In genomic region chr9:119324130-119324529, GRCm38 (mm10) we compare ENCODE assay signal across 31 mouse cellular contexts. TPM values are rescaled to one million over a fixed set of nuclear protein-coding genes. Genes with fewer than 3 reads are reported as not detected.
DNase-seq lines count a peak whose midpoint lies in the region; ATAC-seq and TF ChIP-seq lines count a peak whose summit lies in the region.
"Had no signal": no experiment of that assay in that cellular context is flagged by ENCODE, and none has a peak within 500 bp of the region (broad histone marks: within the 10 kb centered on the region; RNA-seq: fewer than 3 reads in every experiment).

No protein-coding gene starts in this region.

- no peaks in the 10 kb centered on the region for H3K36me3 ChIP-seq in liver, embryonic 11.5 days (ENCODE audit: control insufficient read depth, insufficient read depth, low read length)
- H3K36me3 ChIP-seq in ES-E14 (ENCODE audit: control insufficient read depth, insufficient read depth, low read length, poor library complexity, severe bottlenecking) = no peaks in the 10 kb centered on the region
- H3K36me3 ChIP-seq in liver, embryonic 14.5 days (replicated peaks; ENCODE audit: control insufficient read depth, insufficient read depth, low read depth) = no peaks in the 10 kb centered on the region
- H3K36me3 ChIP-seq in forebrain, embryonic 10.5 days (replicated peaks) = peaks cover 4% of the 10 kb centered on the region
- H3K36me3 ChIP-seq: embryonic facial prominence, embryonic 15.5 days; heart, embryonic 15.5 days; hindbrain, embryonic 15.5 days; limb, embryonic 12.5 days; midbrain, embryonic 15.5 days; neural tube, embryonic 15.5 days had no signal

- peak overlapping the region; percentile 99 for H3K4me2 ChIP-seq in liver, embryonic 11.5 days
- peak overlapping the region; percentile 99 for H3K4me2 ChIP-seq in liver, embryonic 14.5 days (ENCODE audit: low read depth)

- TF ChIP-seq EP300 in liver, embryonic 14.5 days (IDR thresholded peaks at IDR 0.05; ENCODE audit: low read depth) = no peak

- no peak for DNase-seq in liver, embryonic 11.5 days (ENCODE audit: low spot score)
- DNase-seq in liver (no peak), ES-E14 (ENCODE audit: low read depth, low spot score) (no peak)
- no peak for DNase-seq in liver, embryonic 14.5 days (ENCODE audit: low read depth in 3 of 3, low spot score in 3 of 3)
- no peak for DNase-seq in yolk sac, embryonic 10.5 days (ENCODE audit: low spot score)
- no peak for DNase-seq in kidney, adult 18-20 months
- no peak for DNase-seq in forebrain, embryonic 10.5 days (ENCODE audit: extremely low spot score, low spot score)
- DNase-seq: adrenal gland, adult 8-10 months; cerebellum, adult 8-10 months; forebrain, postnatal 0 days; gastrocnemius, postnatal 36 days; heart, adult 2 months; kidney, adult 8-10 months; lung, adult 2 months; lung, postnatal 14 days; thymus, adult 18-20 months; thymus, postnatal 36 days had no signal

- H3K4me1 ChIP-seq in liver, embryonic 11.5 days (replicated peaks; ENCODE audit: control insufficient read depth, insufficient read depth, low read length) = peaks cover 7% of the 10 kb centered on the region
- H3K4me1 ChIP-seq in ES-E14 (ENCODE audit: control insufficient read depth in 2 of 2, insufficient read depth in 2 of 2, low read length in 2 of 2, poor library complexity in 1 of 2) = peaks cover 4% of the 10 kb centered on the region in 2 experiments; a peak in 1 of 4 replicates
- peaks cover 11 to 18% of the 10 kb centered on the region in 2 experiments; a peak in 3 of 4 replicates for H3K4me1 ChIP-seq in liver, embryonic 14.5 days (replicated peaks; ENCODE audit: control insufficient read depth in 2 of 2, insufficient read depth in 2 of 2, low read length in 1 of 2)
- peaks cover 35% of the 10 kb centered on the region for H3K4me1 ChIP-seq in forebrain, embryonic 10.5 days

- TF ChIP-seq CTCF in liver, embryonic 14.5 days (IDR thresholded peaks at IDR 0.05; ENCODE audit: low read depth) = no peak

- H3K27ac ChIP-seq in liver, embryonic 11.5 days (ENCODE audit: low read depth, low read length) = peak overlapping the region; percentile 32; the same call in 1 of the 2 replicates
- H3K27ac ChIP-seq in ES-E14 (ENCODE audit: insufficient read depth, low read depth, low read length, poor library complexity, severe bottlenecking) = no peak overlapping the region; the same call in 1 of the 2 replicates
- no peak overlapping the region for H3K27ac ChIP-seq in liver, embryonic 14.5 days
- no peak overlapping the region for H3K27ac ChIP-seq in forebrain, embryonic 10.5 days
- H3K27ac ChIP-seq: embryonic facial prominence, embryonic 15.5 days had no signal

- H3K9ac ChIP-seq in liver, embryonic 11.5 days (ENCODE audit: low read depth, low read length) = no peak overlapping the region
- H3K9ac ChIP-seq in ES-E14 (ENCODE audit: insufficient read depth, low read depth, low read length, poor library complexity, severe bottlenecking) = no peak overlapping the region
- H3K9ac ChIP-seq in liver, embryonic 14.5 days (replicated peaks) = peak overlapping the region; percentile 94; the same call in 1 of the 2 replicates
- H3K9ac ChIP-seq: embryonic facial prominence, embryonic 15.5 days; heart, embryonic 15.5 days; limb, embryonic 12.5 days had no signal

- no peaks in the 10 kb centered on the region for H3K9me3 ChIP-seq in liver, embryonic 11.5 days (ENCODE audit: control insufficient read depth, low read length)
- H3K9me3 ChIP-seq in ES-E14 (ENCODE audit: control insufficient read depth, insufficient read depth, low read depth, low read length) = no peaks in the 10 kb centered on the region
- no peaks in the 10 kb centered on the region for H3K9me3 ChIP-seq in liver, embryonic 14.5 days (ENCODE audit: control insufficient read depth, low read length)
- H3K9me3 ChIP-seq in forebrain, embryonic 10.5 days = no peaks in the 10 kb centered on the region
- H3K9me3 ChIP-seq: embryonic facial prominence, embryonic 15.5 days; G1E; heart, embryonic 15.5 days; hindbrain, embryonic 15.5 days; limb, embryonic 12.5 days; midbrain, embryonic 15.5 days; neural tube, embryonic 15.5 days had no signal

- in situ Hi-C loops in ES-E14 (cut with MboI; ENCODE audit: low sequenced_read_pairs in 2 of 2, unreplicated experiment in 2 of 2) = no loop called here

- ATAC-seq in liver, embryonic 11.5 days (replicated peaks; ENCODE audit: low FRiP score) = no peak
- ATAC-seq in liver, embryonic 14.5 days (ENCODE audit: insufficient read depth) = no peak
- ATAC-seq: activated CD4-positive, CD25-positive, alpha-beta regulatory T cell, adult 4 months; forebrain, postnatal 0 days; midbrain, embryonic 15.5 days had no signal

- H3K4me3 ChIP-seq in liver, embryonic 11.5 days (ENCODE audit: low read depth, low read length) = no peak overlapping the region
- no peak overlapping the region for H3K4me3 ChIP-seq in ES-E14 (ENCODE audit: insufficient read depth in 1 of 2, low read depth in 1 of 2, low read length in 2 of 2, poor library complexity in 1 of 2, severe bottlenecking in 1 of 2)
- H3K4me3 ChIP-seq in liver, embryonic 14.5 days (ENCODE audit: insufficient read depth in 1 of 2, low read depth in 2 of 2, low read length in 2 of 2) = peak overlapping the region in 1 of 2 experiments; percentile 83; a peak in 2 of 4 replicates
- no peak overlapping the region for H3K4me3 ChIP-seq in forebrain, embryonic 10.5 days

- 49% methylated on average over 1 of the region's 1 CpGs for WGBS in liver, embryonic 11.5 days
- 30% methylated on average over 1 of the region's 1 CpGs for WGBS in liver, embryonic 14.5 days (ENCODE audit: insufficient replicate concordance)
- WGBS in forebrain, embryonic 10.5 days = 88% methylated on average over 1 of the region's 1 CpGs

- no peaks in the 10 kb centered on the region for H3K27me3 ChIP-seq in liver, embryonic 11.5 days (replicated peaks; ENCODE audit: control insufficient read depth, insufficient read depth, low read length)
- no peaks in the 10 kb centered on the region for H3K27me3 ChIP-seq in liver, embryonic 14.5 days (ENCODE audit: control insufficient read depth, insufficient read depth, low read length)
- H3K27me3 ChIP-seq in forebrain, embryonic 10.5 days (ENCODE audit: poor library complexity, severe bottlenecking) = no peaks in the 10 kb centered on the region
- H3K27me3 ChIP-seq: embryonic facial prominence, embryonic 15.5 days; heart, embryonic 15.5 days; hindbrain, embryonic 15.5 days; limb, embryonic 12.5 days; midbrain, embryonic 15.5 days; neural tube, embryonic 15.5 days had no signal

TF ChIP-seq in ES-E14, 5 proteins besides CTCF, POLR2A, EP300 and RAD21:
- no peak for TF ChIP-seq MAFK (IDR thresholded peaks at IDR 0.05; ENCODE audit: insufficient read depth, low read depth, low read length)
- 0 out of 2 replicates have a peak, but pooled peaks have one; percentile 46 for TF ChIP-seq ZNF384 (IDR thresholded peaks at IDR 0.05; ENCODE audit: low read depth, low read length)

RNA-seq across cellular contexts. Expression of gene Oxsr1, which starts 1.9 kb away (rescaled TPM):
- 14.2 TPM in 2 replicates for polyA plus RNA-seq in liver, embryonic 11.5 days (2014; fragmentation: Nextera tagmentation; extraction: Ambion mirVana)
- 52.1 and 53.1 TPM in 2 replicates for total RNA-seq in ES-E14 (2012; rRNA removed)
- polyA plus RNA-seq in liver, embryonic 14.5 days (2012; rRNA removed) = 8.3 and 11.8 TPM in 2 replicates
- polyA plus RNA-seq in liver, embryonic 14.5 days (2014; fragmentation: Nextera tagmentation; extraction: Ambion mirVana) = 4.9 and 6.3 TPM in 2 replicates
- 14.2 and 14.3 TPM in 2 replicates for polyA plus RNA-seq in forebrain, embryonic 10.5 days (2016; fragmentation: Nextera tagmentation; extraction: Ambion mirVana)

RNA-seq across cellular contexts. Expression of gene Acaa1a, which starts 15.3 kb away (rescaled TPM):
- 58.8 and 61.2 TPM in 2 replicates for polyA plus RNA-seq in liver, embryonic 11.5 days (2014; fragmentation: Nextera tagmentation; extraction: Ambion mirVana)
- 54.9 and 58.2 TPM in 2 replicates for total RNA-seq in ES-E14 (2012; rRNA removed)
- 26.6 and 27.3 TPM in 2 replicates for polyA plus RNA-seq in liver, embryonic 14.5 days (2012; rRNA removed)
- polyA plus RNA-seq in liver, embryonic 14.5 days (2014; fragmentation: Nextera tagmentation; extraction: Ambion mirVana) = 28.4 and 30.6 TPM in 2 replicates
- polyA plus RNA-seq in forebrain, embryonic 10.5 days (2016; fragmentation: Nextera tagmentation; extraction: Ambion mirVana) = 72.6 and 75.2 TPM in 2 replicates

RNA-seq across cellular contexts. Expression of gene Myd88, which starts 17.1 kb away (rescaled TPM):
- 28.6 and 30.6 TPM in 2 replicates for polyA plus RNA-seq in liver, embryonic 11.5 days (2014; fragmentation: Nextera tagmentation; extraction: Ambion mirVana)
- 4.2 and 5.4 TPM in 2 replicates for total RNA-seq in ES-E14 (2012; rRNA removed)
- polyA plus RNA-seq in liver, embryonic 14.5 days (2012; rRNA removed) = 5.8 and 6.4 TPM in 2 replicates
- 15.0 and 15.8 TPM in 2 replicates for polyA plus RNA-seq in liver, embryonic 14.5 days (2014; fragmentation: Nextera tagmentation; extraction: Ambion mirVana)
- polyA plus RNA-seq in forebrain, embryonic 10.5 days (2016; fragmentation: Nextera tagmentation; extraction: Ambion mirVana) = 9.1 and 9.5 TPM in 2 replicates

RNA-seq across cellular contexts. Expression of gene Xylb, which starts 33.1 kb away (rescaled TPM):
- polyA plus RNA-seq in liver, embryonic 11.5 days (2014; fragmentation: Nextera tagmentation; extraction: Ambion mirVana) = 9.5 and 11.0 TPM in 2 replicates
- 3.7 and 6.7 TPM in 2 replicates for total RNA-seq in ES-E14 (2012; rRNA removed)
- 3.3 and 4.8 TPM in 2 replicates for polyA plus RNA-seq in liver, embryonic 14.5 days (2012; rRNA removed)
- 2.4 and 4.2 TPM in 2 replicates for polyA plus RNA-seq in liver, embryonic 14.5 days (2014; fragmentation: Nextera tagmentation; extraction: Ambion mirVana)
- 12.6 and 12.9 TPM in 2 replicates for polyA plus RNA-seq in forebrain, embryonic 10.5 days (2016; fragmentation: Nextera tagmentation; extraction: Ambion mirVana)

RNA-seq across cellular contexts. Expression of gene Slc22a14, which starts 41.2 kb away (rescaled TPM):
- not detected in 2 replicates for polyA plus RNA-seq in liver, embryonic 11.5 days (2014; fragmentation: Nextera tagmentation; extraction: Ambion mirVana)
- total RNA-seq in ES-E14 (2012; rRNA removed) = 0.45 and 1.1 TPM in 2 replicates
- not detected in 2 replicates for polyA plus RNA-seq in liver, embryonic 14.5 days (2012; rRNA removed)
- polyA plus RNA-seq in liver, embryonic 14.5 days (2014; fragmentation: Nextera tagmentation; extraction: Ambion mirVana) = not detected in 2 replicates
- polyA plus RNA-seq in forebrain, embryonic 10.5 days (2016; fragmentation: Nextera tagmentation; extraction: Ambion mirVana) = not detected in 2 replicates
- total RNA-seq: adrenal gland, adult 8-10 months; common myeloid progenitor, adult 5-6 weeks; forebrain, postnatal 0 days; G1E; gastrocnemius, postnatal 36 days; heart, adult 2 months; hematopoietic stem cell, adult 5-6 weeks; left cerebral cortex, postnatal 14 days; megakaryocyte-erythroid progenitor cell, adult 5-6 weeks had no signal
- polyA plus RNA-seq: activated CD4-positive, CD25-positive, alpha-beta regulatory T cell, adult 4 months; forebrain, embryonic 11.5 days; forebrain, postnatal 0 days; G1E; hindbrain, embryonic 15.5 days; limb, embryonic 12.5 days; midbrain, embryonic 15.5 days; neural tube, embryonic 15.5 days; stomach, embryonic 16.5 days had no signal
